Mouse (Mus musculus) fibroblast of lung, adult 2 months (primary cell): ENCODE measurements around the gene Tent5c.
"Not testable (repeated sequence)": the region's sequence is repeated elsewhere in the genome, so short reads cannot be mapped to it uniquely, and the experiment has no call there.

ENCODE experiments used
- DNase-seq: peaks from one replicate; pipeline ENCODE4 v3.0.0-alpha.2; 2011; ENCODE audit warnings: low read depth

Gene Tent5c

DNA sequence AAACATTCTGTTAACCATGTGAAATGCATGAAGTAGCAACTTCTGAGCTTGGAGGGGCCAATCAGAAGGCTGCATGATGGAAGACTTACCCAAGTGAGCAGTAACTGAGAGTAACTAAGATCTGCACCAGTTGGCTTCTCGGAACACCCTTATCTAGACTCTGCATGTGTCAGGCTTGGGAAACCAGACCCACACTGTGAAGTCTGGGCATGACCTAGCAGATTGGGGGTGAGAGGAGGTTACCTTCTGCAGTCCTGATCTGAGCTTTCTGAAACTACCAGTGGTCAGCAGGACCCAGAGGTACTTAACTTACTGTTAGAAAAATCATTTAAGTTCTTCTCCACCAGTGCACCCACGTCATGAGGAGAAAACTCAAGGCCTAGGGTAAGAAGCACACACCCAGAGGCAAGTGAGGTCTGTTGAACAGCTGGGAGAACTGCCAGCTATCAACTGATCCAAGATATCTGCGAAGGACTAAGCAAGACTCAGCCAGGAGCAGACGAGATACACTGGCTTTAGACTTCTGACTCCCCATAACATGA is 50.6 kb downstream of the Tent5c start:
- DNase-seq, result no peak

- DNase-seq, result no peak
These were observed 52.4 kb downstream of the Tent5c start for GRCm38 (mm10) chr3:100436756-100437155.

- no peak for DNase-seq
These were observed 57.4 kb downstream of the Tent5c start for GRCm38 (mm10) chr3:100431705-100432104.

- DNase-seq, result no peak
These were observed 58.4 kb downstream of the Tent5c start for GRCm38 (mm10) chr3:100430731-100431130.

GRCm38 (mm10) chr3:100430101-100430500 is 59.0 kb downstream of the Tent5c start:
- no peak for DNase-seq

- DNase-seq, result no peak
These were observed 59.5 kb downstream of the Tent5c start for GRCm38 (mm10) chr3:100429667-100430066.

GRCm38 (mm10) chr3:100427548-100427947 is 61.6 kb downstream of the Tent5c start:
- DNase-seq, result no peak

GRCm38 (mm10) chr3:100422392-100423167 is 66.5 kb downstream of the Tent5c start:
- DNase-seq, result no peak

DNA sequence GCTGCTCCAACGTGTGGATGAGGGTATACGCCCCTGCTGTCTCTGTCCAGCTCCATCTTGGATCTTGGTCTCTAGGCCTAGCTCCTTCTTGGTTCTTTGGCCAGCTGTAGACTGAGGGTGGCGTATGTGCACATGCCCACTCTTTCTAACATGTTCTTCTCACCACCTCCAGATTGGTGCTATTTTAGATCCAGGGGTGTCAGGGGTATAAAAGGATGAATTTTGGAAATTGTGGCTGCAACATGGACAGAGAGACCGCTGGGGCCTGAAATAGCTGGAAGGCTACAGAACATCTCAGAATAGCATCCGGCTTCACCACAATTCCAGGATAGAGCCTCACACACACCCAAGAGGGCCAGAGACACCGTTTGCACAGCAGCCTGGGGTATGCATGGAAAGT is 67.8 kb downstream of the Tent5c start:
- DNase-seq, result no peak

DNA sequence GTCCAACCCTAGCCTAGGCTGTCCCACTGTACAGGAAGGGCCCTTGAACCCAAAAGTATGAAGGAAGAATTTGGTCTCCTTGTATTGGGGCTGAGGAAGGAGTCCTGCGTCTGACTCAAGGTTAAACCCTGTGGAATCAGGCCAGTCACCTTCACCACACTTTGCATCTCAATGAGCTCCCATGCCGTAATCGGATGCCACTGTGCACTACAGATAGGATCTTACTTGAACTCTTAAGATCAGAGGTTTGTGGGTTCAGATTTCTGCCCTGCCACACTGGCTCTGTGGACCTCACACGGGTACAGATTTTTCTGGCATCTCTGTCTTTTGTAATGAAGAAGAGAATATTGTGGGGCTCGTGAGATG is 68.5 kb downstream of the Tent5c start:
- DNase-seq, result no peak

DNA sequence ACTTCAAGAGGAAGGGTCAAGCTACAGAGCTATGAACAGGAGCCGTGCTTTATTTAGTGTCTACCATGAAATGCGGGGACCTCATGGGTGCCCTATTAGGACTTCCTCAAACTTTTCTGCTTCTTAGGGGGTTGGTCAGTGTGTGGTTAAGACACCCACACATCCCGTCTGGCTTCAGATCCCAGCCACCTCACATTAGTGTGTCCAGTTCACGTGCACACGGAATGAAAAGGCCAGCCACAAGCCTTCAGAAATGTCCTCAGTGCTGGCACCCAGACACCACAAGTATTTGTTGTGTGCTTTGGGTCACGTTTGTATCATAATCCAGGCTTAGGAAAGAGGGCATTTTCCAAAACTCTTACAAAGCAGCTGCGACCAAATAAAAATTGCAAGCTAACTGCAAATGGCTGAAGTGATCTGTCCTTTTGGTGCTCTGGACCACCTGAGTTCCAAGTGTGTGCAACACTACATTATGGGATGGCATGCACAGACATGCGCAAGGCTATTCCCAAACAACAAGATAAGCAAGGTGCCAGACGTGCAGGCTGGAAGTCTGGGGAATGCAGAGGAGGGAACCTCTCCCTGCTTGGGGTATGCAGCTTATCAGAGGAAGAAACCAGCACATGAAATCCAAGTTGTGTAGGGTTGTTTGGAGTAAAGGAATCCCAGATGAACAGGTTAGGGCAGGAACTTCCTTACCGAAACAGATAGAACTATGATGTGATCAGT is 69.0 kb downstream of the Tent5c start:
- peak; percentile 15 for DNase-seq

DNA sequence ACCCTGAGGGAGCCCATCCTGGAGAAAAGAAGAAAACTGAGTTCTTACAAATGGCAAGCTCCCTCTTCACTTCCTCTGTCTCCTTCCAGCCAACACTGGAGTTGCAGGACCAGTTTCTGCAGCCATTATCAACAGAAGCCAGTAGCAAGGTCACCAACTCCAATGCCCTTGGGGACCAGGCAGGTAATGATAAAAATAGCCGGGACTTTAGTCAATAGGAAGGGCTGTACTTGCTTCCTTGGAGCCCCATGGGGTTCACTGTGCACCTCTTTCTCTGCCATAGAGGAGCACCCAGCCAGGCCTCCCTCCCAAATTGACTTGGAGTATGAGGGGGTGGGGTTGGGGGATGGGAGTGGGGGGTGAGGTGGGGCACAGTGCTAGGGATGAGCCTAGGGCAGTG is 70.7 kb downstream of the Tent5c start:
- DNase-seq, result no peak

DNA sequence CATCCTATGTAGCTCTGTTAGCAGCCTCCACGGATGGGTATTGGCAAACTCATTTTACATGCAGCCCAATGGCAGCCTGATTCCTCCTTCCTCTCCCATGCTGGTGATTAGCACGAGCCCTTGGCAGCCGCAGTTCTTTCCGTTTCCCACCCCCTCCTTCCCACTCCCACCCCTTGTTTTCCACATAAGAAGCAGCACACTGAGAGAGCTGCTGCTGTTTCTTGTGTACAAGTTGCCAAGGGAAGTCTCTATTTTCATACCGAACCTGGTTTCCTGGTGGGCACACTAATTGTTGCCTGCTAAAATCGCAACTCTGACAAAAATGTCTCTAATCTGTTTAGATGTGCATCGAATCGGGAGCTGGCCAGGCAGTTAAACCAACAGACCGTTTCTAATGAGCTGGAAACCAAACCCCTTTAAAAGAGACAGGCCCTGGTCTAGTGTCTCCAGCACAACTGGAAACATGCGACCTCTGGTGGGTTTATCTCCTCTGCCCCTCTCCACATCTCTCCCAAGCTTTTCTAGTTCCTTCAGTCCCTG is 71.3 kb downstream of the Tent5c start:
- no peak for DNase-seq

DNA sequence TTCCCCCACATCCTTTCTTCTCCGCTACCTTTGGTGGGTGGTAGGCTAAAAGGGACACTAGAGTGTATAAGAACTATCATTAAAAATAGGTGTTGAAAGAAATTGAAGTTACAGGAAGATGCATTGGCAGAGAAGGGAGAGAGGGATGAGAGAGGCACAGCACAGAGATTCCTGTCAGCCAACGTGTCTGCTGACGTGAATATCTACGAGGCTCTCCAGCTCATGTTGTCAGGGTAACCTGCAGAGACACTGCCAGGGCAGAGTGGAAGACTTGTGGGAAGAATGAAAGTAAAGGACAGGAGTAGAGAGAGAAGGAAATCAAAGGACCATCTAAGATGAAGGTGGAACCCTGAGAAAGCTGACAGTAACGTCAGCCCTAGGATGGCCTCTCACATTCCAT is 73.5 kb downstream of the Tent5c start:
- DNase-seq, result no peak

DNA sequence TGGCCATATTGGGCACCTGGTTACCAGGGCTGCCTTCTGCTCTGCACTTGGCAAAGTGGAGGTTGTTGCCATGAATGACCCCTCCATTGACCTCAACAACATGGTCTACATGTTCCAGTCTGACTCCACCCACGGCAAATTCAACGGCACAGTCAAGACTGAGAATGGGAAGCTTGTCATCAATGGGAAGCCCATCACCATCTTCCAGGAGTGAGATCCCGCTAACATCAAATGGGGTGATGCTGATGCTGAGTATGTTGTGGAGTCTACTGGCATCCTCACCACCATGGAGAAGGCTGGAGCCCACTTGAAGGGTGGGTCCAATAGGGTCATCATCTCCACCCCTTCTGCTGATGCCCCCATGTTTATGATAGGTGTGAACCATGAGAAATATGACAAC is 75.5 kb downstream of the Tent5c start:
- not testable (repeated sequence) for DNase-seq

DNA sequence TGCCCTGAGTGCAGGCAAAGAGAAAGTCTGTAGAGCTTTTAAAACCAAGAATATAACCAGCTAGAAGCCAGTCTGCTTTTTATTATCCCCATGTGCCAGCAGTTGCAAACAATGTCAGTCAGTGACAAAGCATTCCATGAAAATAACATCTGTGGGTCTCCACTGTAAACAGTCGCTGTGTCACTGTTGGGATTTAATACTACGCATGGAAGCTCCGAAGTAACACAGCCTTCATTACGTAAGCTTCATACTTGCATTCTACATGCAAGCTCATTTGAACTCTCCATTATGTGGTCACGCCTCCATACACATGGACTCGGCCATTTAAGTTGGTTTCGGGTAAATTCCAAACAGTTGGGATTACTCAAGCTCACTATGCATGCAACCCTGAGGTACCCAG is 77.2 kb downstream of the Tent5c start:
- no peak for DNase-seq

GRCm38 (mm10) chr3:100409280-100409679 is 79.8 kb downstream of the Tent5c start:
- no peak for DNase-seq

- no peak for DNase-seq
These were observed 80.6 kb downstream of the Tent5c start for GRCm38 (mm10) chr3:100408351-100409043.

- DNase-seq, result no peak
These were observed 86.5 kb downstream of the Tent5c start for GRCm38 (mm10) chr3:100402656-100403055.
